Mouse (Mus musculus) erythroblast, embryonic 14.5 days (primary cell): Measurements from ENCODE around the gene Hpcal4.

Experiments used
- GATA1 ChIP-seq: IDR thresholded peaks from 2 replicates; pipeline ENCODE4 v1.6.1; 2012; ENCODE audit warnings: low read length, inconsistent platforms, mixed read lengths
- TAL1 ChIP-seq: IDR thresholded peaks from 3 replicates; pipeline ENCODE4 v1.6.1; 2012; ENCODE audit warnings: low read length, inconsistent platforms, mixed read lengths

DNA sequence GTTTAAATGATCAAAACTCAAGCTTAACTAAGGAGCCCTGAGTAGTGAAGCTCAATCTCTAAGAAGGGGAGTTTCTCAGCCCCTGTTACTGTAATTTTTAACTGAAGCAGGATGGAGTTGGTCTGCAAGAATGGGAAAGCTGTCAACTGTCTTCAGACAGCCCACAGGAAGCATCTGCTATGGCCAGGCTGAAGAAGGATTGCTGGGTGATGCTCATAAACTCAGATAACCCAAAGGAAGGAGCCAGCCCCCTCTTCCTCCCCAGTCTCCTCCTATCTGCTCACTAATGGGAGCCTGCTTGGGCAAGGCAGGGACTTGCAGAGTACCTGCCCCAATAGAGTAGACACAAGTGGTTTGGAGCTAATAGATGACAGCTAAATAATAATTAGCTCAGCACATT, 27.2 kb upstream of the Hpcal4 start:
- TF ChIP-seq GATA1 (no peak), TAL1 (no peak)
